Mouse (Mus musculus): ENCODE measurements at regions not wholly inside any gene's neighbourhood (a gene's known extent, or its start where the extent isn't known, plus 50 kb on each side); places are given as distances from the start of the nearest gene placed in this dataset.

- TF ChIP-seq NRF1 (IDR thresholded peaks at IDR 0.05; ENCODE audit: insufficient read depth, low read depth, low read length, poor library complexity, severe bottlenecking), result no peak
- no peak for TF ChIP-seq CTCF (IDR thresholded peaks at IDR 0.05 in 2 of 3, conservative IDR thresholded peaks at IDR 0.05 in 1 of 3; ENCODE audit: control insufficient read depth in 1 of 3, insufficient read depth in 1 of 3, low read depth in 2 of 3, low read length in 3 of 3, poor library complexity in 1 of 3, severe bottlenecking in 1 of 3)
Measured at GRCm38 (mm10) chr11:48262492-48262891, 273.7 kb upstream of the Sgcd start.
